Mouse (Mus musculus): ENCODE results near the gene Mospd1. TPM values are rescaled to one million over a fixed set of nuclear protein-coding genes. Genes with fewer than 3 reads are reported as not detected.

Mospd1 gene
- polyA plus RNA-seq, 2 experiments, result 19.2 to 56.4 TPM

- no peak for DNase-seq (ENCODE audit: low spot score)
- Histone ChIP-seq H3K27ac (replicated peaks; ENCODE audit: low read depth, low read length) (no peak overlapping the region), H3K4me3 (replicated peaks; ENCODE audit: low read length) (no peak overlapping the region), H3K36me3 (ENCODE audit: control insufficient read depth, insufficient read depth, low read length) (peaks cover 20% of the 10 kb centered on the region; the same call in 1 of the 2 replicates), H3K4me2 (replicated peaks; ENCODE audit: low read depth, low read length, severe bottlenecking) (no peak overlapping the region), H3K9me3 (ENCODE audit: control insufficient read depth, low read length) (no peaks in the 10 kb centered on the region), H3K9ac (ENCODE audit: low read depth, low read length, severe bottlenecking) (no peak overlapping the region), H3K4me1 (ENCODE audit: control insufficient read depth, insufficient read depth, low read length) (no peaks in the 10 kb centered on the region), H3K27me3 (ENCODE audit: control insufficient read depth, insufficient read depth, low read length) (no peaks in the 10 kb centered on the region)
- ATAC-seq (ENCODE audit: low FRiP score, low read depth), result no peak
- TF ChIP-seq POLR2A (IDR thresholded peaks at IDR 0.05; ENCODE audit: borderline replicate concordance, extremely low read depth, insufficient read depth, insufficient read length), result no peak
- 92% methylated on average over 4 of the region's 4 CpGs for WGBS
Observed at GRCm38 (mm10) chrX:53348374-53348773, 21.9 kb downstream of the Mospd1 start.

- Histone ChIP-seq H3K27ac (replicated peaks; ENCODE audit: low read depth, low read length) (no peak overlapping the region), H3K9ac (ENCODE audit: low read depth, low read length, severe bottlenecking) (no peak overlapping the region), H3K9me3 (ENCODE audit: control insufficient read depth, low read length) (no peaks in the 10 kb centered on the region), H3K4me2 (replicated peaks; ENCODE audit: low read depth, low read length, severe bottlenecking) (no peak overlapping the region), H3K4me3 (replicated peaks; ENCODE audit: low read length) (no peak overlapping the region), H3K36me3 (ENCODE audit: control insufficient read depth, insufficient read depth, low read length) (no peaks in the 10 kb centered on the region), H3K27me3 (ENCODE audit: control insufficient read depth, insufficient read depth, low read length) (no peaks in the 10 kb centered on the region), H3K4me1 (ENCODE audit: control insufficient read depth, insufficient read depth, low read length) (no peaks in the 10 kb centered on the region)
- ATAC-seq (ENCODE audit: low FRiP score, low read depth) (no peak), DNase-seq (ENCODE audit: low spot score) (no peak)
- WGBS, result 60% methylated on average over 2 of the region's 2 CpGs
- TF ChIP-seq POLR2A (IDR thresholded peaks at IDR 0.05; ENCODE audit: borderline replicate concordance, extremely low read depth, insufficient read depth, insufficient read length), result no peak
Observed at GRCm38 (mm10) chrX:53341531-53341930, 28.8 kb downstream of the Mospd1 start.

- Histone ChIP-seq H3K9me3 (ENCODE audit: control insufficient read depth, low read length) (no peaks in the 10 kb centered on the region), H3K4me1 (ENCODE audit: control insufficient read depth, insufficient read depth, low read length) (no peaks in the 10 kb centered on the region), H3K4me3 (replicated peaks; ENCODE audit: low read length) (no peak overlapping the region), H3K9ac (ENCODE audit: low read depth, low read length, severe bottlenecking) (no peak overlapping the region), H3K4me2 (replicated peaks; ENCODE audit: low read depth, low read length, severe bottlenecking) (no peak overlapping the region), H3K27me3 (ENCODE audit: control insufficient read depth, insufficient read depth, low read length) (no peaks in the 10 kb centered on the region), H3K27ac (replicated peaks; ENCODE audit: low read depth, low read length) (no peak overlapping the region), H3K36me3 (ENCODE audit: control insufficient read depth, insufficient read depth, low read length) (no peaks in the 10 kb centered on the region)
- DNase-seq (ENCODE audit: low spot score), result no peak
- no peak for TF ChIP-seq POLR2A (IDR thresholded peaks at IDR 0.05; ENCODE audit: borderline replicate concordance, extremely low read depth, insufficient read depth, insufficient read length)
- ATAC-seq (ENCODE audit: low FRiP score, low read depth), result no peak
Observed at GRCm38 (mm10) chrX:53337355-53337754, 32.9 kb downstream of the Mospd1 start.

GRCm38 (mm10) chrX:53330396-53330795 lies 39.9 kb downstream of the Mospd1 start:
- H3K36me3 ChIP-seq (ENCODE audit: control insufficient read depth, insufficient read depth, low read length), result no peaks in the 10 kb centered on the region
- WGBS, result 88% methylated on average over 4 of the region's 4 CpGs

GRCm38 (mm10) chrX:53321111-53321510 lies 49.2 kb downstream of the Mospd1 start:
- Histone ChIP-seq H3K36me3 (ENCODE audit: control insufficient read depth, insufficient read depth, low read length) (no peaks in the 10 kb centered on the region), H3K27ac (replicated peaks; ENCODE audit: low read depth, low read length) (no peak overlapping the region), H3K4me3 (replicated peaks; ENCODE audit: low read length) (no peak overlapping the region), H3K4me2 (replicated peaks; ENCODE audit: low read depth, low read length, severe bottlenecking) (no peak overlapping the region), H3K9me3 (ENCODE audit: control insufficient read depth, low read length) (no peaks in the 10 kb centered on the region), H3K27me3 (ENCODE audit: control insufficient read depth, insufficient read depth, low read length) (no peaks in the 10 kb centered on the region), H3K9ac (ENCODE audit: low read depth, low read length, severe bottlenecking) (no peak overlapping the region), H3K4me1 (ENCODE audit: control insufficient read depth, insufficient read depth, low read length) (no peaks in the 10 kb centered on the region)
- whole genome bisulfite sequencing, result 77% methylated on average over 4 of the region's 4 CpGs
- no peak for TF ChIP-seq POLR2A (IDR thresholded peaks at IDR 0.05; ENCODE audit: borderline replicate concordance, extremely low read depth, insufficient read depth, insufficient read length)
- no peak for ATAC-seq (ENCODE audit: low FRiP score, low read depth)
- DNase-seq (ENCODE audit: low spot score), result no peak

More at GRCm38 (mm10) chrX:53330396-53330795, 39.9 kb downstream of the Mospd1 start:
- no peak for TF ChIP-seq POLR2A (IDR thresholded peaks at IDR 0.05; ENCODE audit: borderline replicate concordance, extremely low read depth, insufficient read depth, insufficient read length)
- no peak overlapping the region for H3K9ac ChIP-seq (ENCODE audit: low read depth, low read length, severe bottlenecking)
- ATAC-seq (ENCODE audit: low FRiP score, low read depth), result no peak
- H3K9me3 ChIP-seq (ENCODE audit: control insufficient read depth, low read length), result no peaks in the 10 kb centered on the region
- H3K4me1 ChIP-seq (ENCODE audit: control insufficient read depth, insufficient read depth, low read length), result no peaks in the 10 kb centered on the region
- H3K27ac ChIP-seq (replicated peaks; ENCODE audit: low read depth, low read length), result no peak overlapping the region
- no peaks in the 10 kb centered on the region for H3K27me3 ChIP-seq (ENCODE audit: control insufficient read depth, insufficient read depth, low read length)
- no peak overlapping the region for H3K4me2 ChIP-seq (replicated peaks; ENCODE audit: low read depth, low read length, severe bottlenecking)
- DNase-seq (ENCODE audit: low spot score), result no peak
- no peak overlapping the region for H3K4me3 ChIP-seq (replicated peaks; ENCODE audit: low read length)

GRCm38 (mm10) chrX:53320564-53320963 lies 49.7 kb downstream of the Mospd1 start:
- DNase-seq (ENCODE audit: low spot score) (no peak), ATAC-seq (ENCODE audit: low FRiP score, low read depth) (no peak)
- no peak overlapping the region for H3K4me2 ChIP-seq (replicated peaks; ENCODE audit: low read depth, low read length, severe bottlenecking)
- no peak overlapping the region for H3K27ac ChIP-seq (replicated peaks; ENCODE audit: low read depth, low read length)
- H3K27me3 ChIP-seq (ENCODE audit: control insufficient read depth, insufficient read depth, low read length), result no peaks in the 10 kb centered on the region
- no peaks in the 10 kb centered on the region for H3K9me3 ChIP-seq (ENCODE audit: control insufficient read depth, low read length)
- no peaks in the 10 kb centered on the region for H3K36me3 ChIP-seq (ENCODE audit: control insufficient read depth, insufficient read depth, low read length)
- no peak overlapping the region for H3K9ac ChIP-seq (ENCODE audit: low read depth, low read length, severe bottlenecking)
- H3K4me1 ChIP-seq (ENCODE audit: control insufficient read depth, insufficient read depth, low read length), result no peaks in the 10 kb centered on the region
- no peak overlapping the region for H3K4me3 ChIP-seq (replicated peaks; ENCODE audit: low read length)
- 76% methylated on average over 2 of the region's 2 CpGs for WGBS
- TF ChIP-seq POLR2A (IDR thresholded peaks at IDR 0.05; ENCODE audit: borderline replicate concordance, extremely low read depth, insufficient read depth, insufficient read length), result no peak

Other genes starting within 250 kb of the Mospd1 start
- gene Plac1, start 130.4 kb downstream of the Mospd1 start, polyA plus RNA-seq (2012; rRNA removed), result 12.6 and 18.4 TPM in 2 replicates
- gene Plac1, start 130.4 kb downstream of the Mospd1 start, polyA plus RNA-seq (2014; fragmentation: Nextera tagmentation; extraction: Ambion mirVana), result 12.5 and 14.0 TPM in 2 replicates
- gene Fam122b, start 100.7 kb downstream of the Mospd1 start, polyA plus RNA-seq (2012; rRNA removed), result 19.3 and 19.9 TPM in 2 replicates
- 15.3 and 15.9 TPM in 2 replicates for gene Fam122b, start 100.7 kb downstream of the Mospd1 start, polyA plus RNA-seq (2014; fragmentation: Nextera tagmentation; extraction: Ambion mirVana)
- not detected in 2 replicates for gene Fam122c, start 97.1 kb downstream of the Mospd1 start, polyA plus RNA-seq (2012; rRNA removed)
- gene Fam122c, start 97.1 kb downstream of the Mospd1 start, polyA plus RNA-seq (2014; fragmentation: Nextera tagmentation; extraction: Ambion mirVana), result not detected in 2 replicates
- gene Etd, start 64.4 kb upstream of the Mospd1 start, polyA plus RNA-seq (2012; rRNA removed), result not detected in 2 replicates
- gene Etd, start 64.4 kb upstream of the Mospd1 start, polyA plus RNA-seq (2014; fragmentation: Nextera tagmentation; extraction: Ambion mirVana), result not detected in 2 replicates
- gene Rtl8c, start 237.5 kb upstream of the Mospd1 start, polyA plus RNA-seq (2012; rRNA removed), result 53.2 and 54.6 TPM in 2 replicates
- gene Rtl8c, start 237.5 kb upstream of the Mospd1 start, polyA plus RNA-seq (2014; fragmentation: Nextera tagmentation; extraction: Ambion mirVana), result 60.1 and 60.7 TPM in 2 replicates
- gene Gm14597, start 238.5 kb upstream of the Mospd1 start, polyA plus RNA-seq (2012; rRNA removed), result not detected in 2 replicates
- not detected in 2 replicates for gene Gm14597, start 238.5 kb upstream of the Mospd1 start, polyA plus RNA-seq (2014; fragmentation: Nextera tagmentation; extraction: Ambion mirVana)